Mouse (Mus musculus) layer of hippocampus, postnatal 14 days (tissue): ENCODE results near the gene Gm10961. TPM values are rescaled to one million over a fixed set of nuclear protein-coding genes. Genes with fewer than 3 reads are reported as not detected.

Experiments
- DNase-seq, 2 experiments: peaks; one replicate each; pipeline ENCODE4 v3.0.0; 2021 to 2022; ENCODE audit warnings: low spot score in 2 of 2, mixed read lengths in 1 of 2
- total RNA-seq, 2 experiments: library from RNA; stranded (reverse); gene quantifications; 2 replicates each; pipeline ENCODE4 v1.2.3; 2021

The Gm10961 gene
- total RNA-seq, 2 experiments from 2014 or later: not detected

- DNase-seq: no peak
Measured at GRCm38 (mm10) chr3:107656151-107656550, 25.0 kb downstream of the Gm10961 start.

GRCm38 (mm10) chr3:107656888-107657287 is 25.8 kb downstream of the Gm10961 start:
- no peak for DNase-seq

GRCm38 (mm10) chr3:107659000-107659399 is 27.9 kb downstream of the Gm10961 start:
- no peak for DNase-seq

- DNase-seq: no peak
Measured at GRCm38 (mm10) chr3:107664641-107665040, 33.5 kb downstream of the Gm10961 start.

- no peak for DNase-seq
Measured at GRCm38 (mm10) chr3:107667426-107667825, 36.3 kb downstream of the Gm10961 start.

GRCm38 (mm10) chr3:107668786-107669185 is 37.7 kb downstream of the Gm10961 start:
- DNase-seq: no peak

GRCm38 (mm10) chr3:107670500-107670899 is 39.4 kb downstream of the Gm10961 start:
- no peak for DNase-seq

- no peak for DNase-seq
Measured at GRCm38 (mm10) chr3:107671509-107671908, 40.4 kb downstream of the Gm10961 start.

GRCm38 (mm10) chr3:107680790-107681576 is 49.9 kb downstream of the Gm10961 start:
- DNase-seq: peak in 1 of 2 experiments; percentile 73

Other genes with a start within 250 kb of the Gm10961 start
- 10 to 100 TPM; 33.1 to 35.8 TPM for gene Kcnc4, start 171.8 kb upstream of the Gm10961 start, total RNA-seq
- gene Slc6a17, start 113.3 kb upstream of the Gm10961 start, total RNA-seq: 100 to 1,000 TPM; 281 to 304 TPM
- not detected for gene Ubl4b, start 76.2 kb upstream of the Gm10961 start, total RNA-seq
- gene Alx3, start 36.3 kb upstream of the Gm10961 start, total RNA-seq: under 1 TPM; 0.69 to 0.85 TPM
- 10 to 100 TPM; 76.7 to 77.6 TPM for gene Strip1, start 372 bp downstream of the Gm10961 start, total RNA-seq
- gene Ahcyl1, start 65.2 kb downstream of the Gm10961 start, total RNA-seq: 100 to 1,000 TPM; 331 to 365 TPM
- gene Csf1, start 129.1 kb downstream of the Gm10961 start, total RNA-seq: 10 to 100 TPM; 11.9 to 13.3 TPM
- not detected for gene Eps8l3, start 245.9 kb downstream of the Gm10961 start, total RNA-seq